Mouse (Mus musculus): ENCODE data around the gene 3110040M04Rik. TPM values are rescaled to one million over a fixed set of nuclear protein-coding genes. Genes with fewer than 3 reads are reported as not detected.
A peak's percentile ranks its signal among the peaks of the same experiment; 100 is the strongest.
"Not testable (repeated sequence)": the region's sequence is repeated elsewhere in the genome, so short reads cannot be mapped to it uniquely, and the experiment has no call there.

The 3110040M04Rik gene
- polyA plus RNA-seq, 1 experiment from 2014 or later = not detected

- not testable (repeated sequence) for ATAC-seq; H3K4me1 ChIP-seq (replicated peaks)
Measured at GRCm38 (mm10) chr1:151198120-151198519, 5.8 kb upstream of the 3110040M04Rik start, which contains the start of gene Gm47995. Gm47995 (plus strand) TSS chr1:151198448.

DNA sequence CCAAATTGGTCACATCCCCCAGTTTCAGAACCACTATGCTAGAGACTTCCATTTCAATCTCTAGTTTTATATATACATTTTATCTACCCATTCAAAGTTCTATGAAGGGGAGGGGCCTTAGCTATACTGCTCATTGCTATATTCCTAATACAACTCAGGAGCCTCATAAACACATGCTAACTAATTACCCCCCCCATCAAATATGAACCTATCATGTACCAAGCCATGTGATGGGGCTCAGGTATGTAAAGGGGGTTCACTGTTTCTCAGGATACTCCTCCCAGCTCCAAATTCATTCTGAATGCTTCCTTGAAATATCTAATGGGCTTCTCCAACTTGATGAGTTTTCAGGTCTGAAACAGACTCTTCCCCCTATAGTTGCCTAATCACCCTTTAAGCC, 3.3 kb upstream of the 3110040M04Rik start:
- not testable (repeated sequence) for H3K4me2 ChIP-seq (replicated peaks); H3K4me1 ChIP-seq (replicated peaks); H3K4me3 ChIP-seq (replicated peaks); H3K27ac ChIP-seq; ATAC-seq; H3K9ac ChIP-seq (replicated peaks); H3K27me3 ChIP-seq; H3K36me3 ChIP-seq; H3K9me3 ChIP-seq

More at GRCm38 (mm10) chr1:151198120-151198519, 5.8 kb upstream of the 3110040M04Rik start, which contains the start of gene Gm47995:
- not testable (repeated sequence) for H3K36me3 ChIP-seq; H3K9me3 ChIP-seq; H3K9ac ChIP-seq (replicated peaks); H3K4me3 ChIP-seq (replicated peaks); H3K4me2 ChIP-seq (replicated peaks); H3K27ac ChIP-seq; H3K27me3 ChIP-seq
- 96% methylated on average over 4 of the region's 4 CpGs for WGBS

- not testable (repeated sequence) for H3K4me1 ChIP-seq (replicated peaks); H3K27ac ChIP-seq; H3K9ac ChIP-seq (replicated peaks); ATAC-seq; H3K36me3 ChIP-seq; H3K27me3 ChIP-seq; H3K4me2 ChIP-seq (replicated peaks); H3K9me3 ChIP-seq; H3K4me3 ChIP-seq (replicated peaks)
- WGBS = 93% methylated on average over 4 of the region's 5 CpGs
Measured at GRCm38 (mm10) chr1:151202771-151203170, 1.1 kb upstream of the 3110040M04Rik start.

DNA sequence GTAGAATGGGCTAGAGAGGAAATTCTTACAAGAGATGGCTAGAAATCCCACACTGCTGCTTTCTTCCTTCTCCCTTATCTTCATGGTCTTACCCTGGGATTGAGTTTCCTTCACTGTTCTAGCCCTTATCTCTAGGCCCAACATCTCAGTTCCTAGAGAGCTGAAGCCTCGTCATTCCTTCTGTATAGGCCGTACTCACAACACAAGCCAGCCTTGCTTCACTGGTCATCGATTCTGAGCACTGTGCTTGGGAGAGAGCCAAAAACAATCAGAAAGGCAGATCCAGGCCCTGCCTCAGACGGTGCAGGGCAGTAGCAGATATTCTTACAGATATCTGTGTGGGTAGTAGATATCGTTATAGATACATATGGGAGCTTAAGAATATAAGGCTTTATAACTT, 4.6 kb downstream of the 3110040M04Rik start:
- H3K36me3 ChIP-seq; H3K4me1 ChIP-seq (replicated peaks); H3K9ac ChIP-seq (replicated peaks); H3K4me2 ChIP-seq (replicated peaks); H3K4me3 ChIP-seq (replicated peaks); H3K27ac ChIP-seq; H3K27me3 ChIP-seq; H3K9me3 ChIP-seq: not testable (repeated sequence)
- 0 out of 2 replicates have a peak, but pooled peaks have one; percentile 43 for ATAC-seq
- 65% methylated on average over 3 of the region's 5 CpGs for WGBS

DNA sequence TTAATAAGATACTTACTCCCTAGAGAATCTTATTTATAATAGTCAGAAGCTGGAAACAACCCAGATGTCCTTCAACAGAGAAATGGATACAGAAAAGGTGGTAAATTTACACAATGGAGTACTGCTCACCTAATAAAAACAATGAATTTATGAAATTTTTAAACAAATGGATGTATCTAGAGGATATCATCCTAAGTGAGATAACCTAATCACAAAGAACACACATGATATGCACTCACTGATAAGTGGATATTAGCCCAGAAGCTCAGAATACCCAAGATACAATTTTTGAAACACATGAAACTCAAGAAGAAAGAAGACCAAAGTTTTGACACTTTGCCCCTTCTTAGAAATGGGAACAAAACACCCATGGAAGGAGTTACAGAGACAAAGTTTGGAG, 5.0 kb downstream of the 3110040M04Rik start:
- not testable (repeated sequence) for H3K27ac ChIP-seq; ATAC-seq; H3K4me2 ChIP-seq (replicated peaks); H3K36me3 ChIP-seq; H3K9me3 ChIP-seq; H3K4me3 ChIP-seq (replicated peaks); H3K4me1 ChIP-seq (replicated peaks); H3K9ac ChIP-seq (replicated peaks); H3K27me3 ChIP-seq

- not testable (repeated sequence) for H3K4me3 ChIP-seq (replicated peaks); H3K36me3 ChIP-seq; H3K4me2 ChIP-seq (replicated peaks); H3K27ac ChIP-seq; H3K27me3 ChIP-seq; H3K4me1 ChIP-seq (replicated peaks); H3K9ac ChIP-seq (replicated peaks); ATAC-seq; H3K9me3 ChIP-seq
- 91% methylated on average over 5 of the region's 8 CpGs for WGBS
Measured at GRCm38 (mm10) chr1:151209824-151210355, 6.0 kb downstream of the 3110040M04Rik start, which contains the start of gene Gm47996. Gm47996 (plus strand) TSS chr1:151210131.

DNA sequence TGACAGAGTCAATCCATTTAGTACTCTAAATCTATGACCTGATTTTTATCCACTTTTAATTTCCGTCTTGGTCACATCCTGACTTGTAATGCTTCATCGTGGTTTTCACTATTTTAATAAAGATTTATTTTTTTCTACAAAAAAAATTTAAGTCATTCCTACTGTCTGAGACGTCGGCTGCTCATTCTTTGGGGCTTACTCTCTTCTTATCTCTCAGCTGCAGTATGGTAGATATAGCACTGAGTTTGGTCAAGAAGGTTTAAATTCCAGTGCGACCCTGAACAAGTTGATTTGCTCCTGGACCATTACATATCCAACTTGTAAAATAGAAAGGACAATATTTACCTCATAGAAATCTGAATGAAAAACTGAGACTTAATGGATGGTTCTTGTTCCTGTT, 7.7 kb downstream of the 3110040M04Rik start:
- WGBS = 92% methylated on average over 5 of the region's 5 CpGs

GRCm38 (mm10) chr1:151214862-151215261, 10.9 kb downstream of the 3110040M04Rik start:
- no peak overlapping the region for H3K4me3 ChIP-seq (replicated peaks)
- no peak overlapping the region for H3K27ac ChIP-seq
- no peak overlapping the region for H3K9ac ChIP-seq (replicated peaks)
- no peaks in the 10 kb centered on the region for H3K4me1 ChIP-seq (replicated peaks)
- no peak overlapping the region for H3K4me2 ChIP-seq (replicated peaks)
- WGBS = 83% methylated on average over 2 of the region's 2 CpGs
- ATAC-seq = no peak
- H3K36me3 ChIP-seq = no peaks in the 10 kb centered on the region
- no peaks in the 10 kb centered on the region for H3K27me3 ChIP-seq
- no peaks in the 10 kb centered on the region for H3K9me3 ChIP-seq

More for the DNA sequence above, 7.7 kb downstream of the 3110040M04Rik start:
- not testable (repeated sequence) for H3K9ac ChIP-seq (replicated peaks); H3K27ac ChIP-seq; H3K27me3 ChIP-seq; ATAC-seq; H3K4me1 ChIP-seq (replicated peaks); H3K4me2 ChIP-seq (replicated peaks); H3K9me3 ChIP-seq; H3K4me3 ChIP-seq (replicated peaks); H3K36me3 ChIP-seq

DNA sequence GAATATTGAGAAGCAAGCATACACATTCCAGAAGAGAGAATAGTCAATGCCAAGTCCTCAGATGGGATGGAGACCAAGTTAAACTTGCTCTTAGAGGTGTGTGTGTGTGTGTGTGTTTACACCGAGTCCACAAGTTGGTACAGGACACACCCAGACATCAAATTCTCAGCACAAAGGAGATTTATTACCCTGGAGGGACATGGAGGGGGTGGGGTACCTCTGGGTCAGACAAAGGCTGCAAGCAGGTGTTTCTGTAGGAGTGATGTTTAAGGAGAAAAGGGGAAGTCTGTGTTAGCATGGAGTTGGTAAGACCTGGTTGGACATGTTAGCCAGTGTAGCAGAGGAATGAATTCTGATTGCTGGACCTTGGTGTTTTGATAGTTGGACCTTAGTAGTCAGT, 12.1 kb downstream of the 3110040M04Rik start:
- Histone ChIP-seq H3K4me2 (replicated peaks) (no peak overlapping the region), H3K4me3 (replicated peaks) (no peak overlapping the region), H3K36me3 (no peaks in the 10 kb centered on the region), H3K9me3 (no peaks in the 10 kb centered on the region), H3K27me3 (no peaks in the 10 kb centered on the region), H3K9ac (replicated peaks) (no peak overlapping the region), H3K27ac (no peak overlapping the region), H3K4me1 (replicated peaks) (no peaks in the 10 kb centered on the region)
- ATAC-seq = no peak
- WGBS = 69% methylated on average over 1 of the region's 1 CpGs

DNA sequence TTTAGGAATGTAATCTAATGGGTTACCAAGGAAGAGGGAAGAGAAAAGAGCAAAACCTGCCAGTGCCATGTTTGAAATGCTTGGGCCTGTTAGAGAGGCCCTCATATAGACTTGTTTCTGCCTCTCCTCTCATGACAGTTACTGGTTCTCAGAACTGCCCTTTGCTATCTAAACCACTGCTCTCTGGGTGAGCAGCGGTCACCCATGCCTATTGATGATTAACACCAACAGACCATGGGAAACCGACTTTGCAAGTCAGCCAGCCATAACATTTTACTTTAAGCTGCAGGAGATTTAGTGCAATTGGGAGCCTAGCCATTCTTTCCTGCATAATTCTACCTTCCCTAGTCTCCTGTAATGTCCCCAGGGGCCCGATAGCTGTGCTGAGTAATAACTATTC, 12.5 kb downstream of the 3110040M04Rik start:
- H3K36me3 ChIP-seq = no peaks in the 10 kb centered on the region
- H3K4me3 ChIP-seq (replicated peaks) = no peak overlapping the region
- WGBS = 57% methylated on average over 3 of the region's 3 CpGs
- H3K27me3 ChIP-seq = no peaks in the 10 kb centered on the region
- no peak for ATAC-seq
- H3K9ac ChIP-seq (replicated peaks) = no peak overlapping the region
- no peak overlapping the region for H3K27ac ChIP-seq
- no peaks in the 10 kb centered on the region for H3K9me3 ChIP-seq
- H3K4me2 ChIP-seq (replicated peaks) = no peak overlapping the region
- no peaks in the 10 kb centered on the region for H3K4me1 ChIP-seq (replicated peaks)

- H3K27ac ChIP-seq = no peak overlapping the region
- H3K9me3 ChIP-seq = no peaks in the 10 kb centered on the region
- H3K4me3 ChIP-seq (replicated peaks) = no peak overlapping the region
- ATAC-seq = no peak
- no peak overlapping the region for H3K9ac ChIP-seq (replicated peaks)
- 89% methylated on average over 5 of the region's 5 CpGs for WGBS
- no peaks in the 10 kb centered on the region for H3K27me3 ChIP-seq
- H3K36me3 ChIP-seq = no peaks in the 10 kb centered on the region
- H3K4me1 ChIP-seq (replicated peaks) = no peaks in the 10 kb centered on the region
- no peak overlapping the region for H3K4me2 ChIP-seq (replicated peaks)
Measured at GRCm38 (mm10) chr1:151219045-151219444, 15.1 kb downstream of the 3110040M04Rik start.

DNA sequence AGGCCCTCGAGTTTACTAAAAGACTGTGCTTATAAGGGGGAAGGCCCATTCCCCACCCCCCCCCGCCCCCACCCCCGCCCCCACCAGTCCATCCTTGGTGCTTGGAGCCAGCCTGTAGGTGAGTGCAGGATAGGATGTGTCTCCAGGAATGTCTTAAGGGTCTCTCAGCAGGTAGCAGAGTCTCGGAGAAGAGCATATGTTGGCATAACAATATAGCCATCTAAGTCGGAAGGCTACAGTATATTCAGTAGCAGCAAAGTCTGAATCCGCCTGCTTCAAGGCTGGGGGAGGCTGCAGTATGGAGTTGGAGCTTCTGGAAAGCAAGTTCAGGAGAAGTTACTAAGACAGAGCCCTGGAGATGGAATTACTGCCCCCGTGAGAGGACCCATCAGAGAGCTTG, 16.2 kb downstream of the 3110040M04Rik start:
- WGBS = 74% methylated on average over 7 of the region's 7 CpGs
- Histone ChIP-seq H3K36me3 (no peaks in the 10 kb centered on the region), H3K27me3 (no peaks in the 10 kb centered on the region), H3K4me2 (replicated peaks) (no peak overlapping the region), H3K4me3 (replicated peaks) (no peak overlapping the region), H3K9ac (replicated peaks) (no peak overlapping the region), H3K27ac (no peak overlapping the region), H3K9me3 (no peaks in the 10 kb centered on the region), H3K4me1 (replicated peaks) (no peaks in the 10 kb centered on the region)
- ATAC-seq = no peak

GRCm38 (mm10) chr1:151222561-151223267, 18.8 kb downstream of the 3110040M04Rik start:
- H3K4me1 ChIP-seq (replicated peaks) = no peaks in the 10 kb centered on the region
- H3K4me3 ChIP-seq (replicated peaks) = no peak overlapping the region
- H3K27ac ChIP-seq = no peak overlapping the region
- no peak overlapping the region for H3K4me2 ChIP-seq (replicated peaks)
- no peak overlapping the region for H3K9ac ChIP-seq (replicated peaks)
- no peaks in the 10 kb centered on the region for H3K36me3 ChIP-seq
- H3K27me3 ChIP-seq = no peaks in the 10 kb centered on the region
- WGBS = 90% methylated on average over 10 of the region's 10 CpGs
- ATAC-seq = no peak
- no peaks in the 10 kb centered on the region for H3K9me3 ChIP-seq

All from midbrain, embryonic 13.5 days (tissue).